Comparison of ENCODE assay signal across 27 mouse cellular contexts in the genomic region with DNA sequence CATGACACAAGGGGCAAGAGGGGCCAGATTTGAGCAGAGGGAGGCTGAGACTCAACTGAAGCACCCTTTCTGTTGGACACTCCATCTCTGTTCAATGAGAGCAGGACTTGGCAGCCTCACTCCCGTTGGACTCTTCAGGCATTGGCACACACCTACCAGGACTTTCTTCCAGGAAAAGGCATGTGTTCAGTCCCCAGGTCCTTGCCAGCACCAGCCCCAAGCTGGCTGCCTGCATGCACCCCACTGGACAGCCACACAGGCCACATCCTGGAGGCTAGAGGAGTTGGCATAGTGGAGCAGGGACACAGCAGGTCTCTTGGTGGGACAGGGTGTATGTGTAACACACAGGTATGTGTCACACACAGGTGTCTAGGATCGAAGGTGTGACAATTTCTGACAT. TPM values are rescaled to one million over a fixed set of nuclear protein-coding genes. Genes with fewer than 3 reads are reported as not detected.
DNase-seq lines count a peak whose midpoint lies in the region; ATAC-seq and TF ChIP-seq lines count a peak whose summit lies in the region.
"Had no signal": no experiment of that assay in that cellular context is flagged by ENCODE, and none has a peak within 500 bp of the region (broad histone marks: within the 10 kb centered on the region; RNA-seq: fewer than 3 reads in every experiment).

No protein-coding gene starts in this region.

- H3K9ac ChIP-seq in intestine, embryonic 15.5 days = no peak overlapping the region
- H3K9ac ChIP-seq: embryonic facial prominence, embryonic 12.5 days; liver, embryonic 14.5 days; lung, embryonic 15.5 days; neural tube, embryonic 15.5 days had no signal

- no peak overlapping the region for H3K4me3 ChIP-seq in thymus, adult 2 months (ENCODE audit: control insufficient read depth, insufficient read depth, low read length)
- no peak overlapping the region for H3K4me3 ChIP-seq in intestine, embryonic 15.5 days (replicated peaks)
- H3K4me3 ChIP-seq: embryonic facial prominence, embryonic 12.5 days; erythroblast, embryonic 14.5 days; heart, embryonic 10.5 days; lung, embryonic 15.5 days; neural tube, embryonic 15.5 days had no signal

- DNase-seq in adrenal gland, postnatal 25 days = peak; percentile 26
- no peak for DNase-seq in adrenal gland, adult 8-10 months
- DNase-seq in layer of hippocampus, postnatal 10 days (ENCODE audit: low spot score in 2 of 2) = peak; percentile 32 to 35
- DNase-seq in layer of hippocampus, adult 11-12 months (ENCODE audit: low spot score) = no peak
- DNase-seq in cerebellum, adult 9-11 months = peak; percentile 95
- DNase-seq in gastrocnemius, postnatal 25 days = peak; percentile 57
- no peak for DNase-seq in thymus, adult 2 months
- DNase-seq: heart, postnatal 10 days; kidney, postnatal 4 days; lung, postnatal 4 days; right cerebral cortex, postnatal 25 days; thymus, postnatal 14 days had no signal

- peaks cover 14% of the 10 kb centered on the region for H3K27me3 ChIP-seq in thymus, adult 2 months (ENCODE audit: control insufficient read depth, insufficient read depth, low read length)
- H3K27me3 ChIP-seq in intestine, embryonic 15.5 days (replicated peaks) = peaks cover 24% of the 10 kb centered on the region

- TF ChIP-seq CTCF in thymus, adult 2 months (IDR thresholded peaks at IDR 0.05; ENCODE audit: borderline replicate concordance, control insufficient read depth, extremely low read depth, insufficient read depth, low read length, poor library complexity) = no peak

- H3K4me1 ChIP-seq in thymus, adult 2 months (replicated peaks; ENCODE audit: control insufficient read depth, insufficient read depth, low read length) = no peaks in the 10 kb centered on the region
- H3K4me1 ChIP-seq in intestine, embryonic 15.5 days (replicated peaks) = peaks cover 14% of the 10 kb centered on the region

- ATAC-seq in intestine, embryonic 15.5 days = no peak
- ATAC-seq: forebrain, embryonic 16.5 days; inflammation-experienced regulatory T-cells, adult 6 months; midbrain, embryonic 16.5 days had no signal

- no peak overlapping the region for H3K27ac ChIP-seq in thymus, adult 2 months (ENCODE audit: control insufficient read depth, insufficient read depth, low read length)
- H3K27ac ChIP-seq in intestine, embryonic 15.5 days = no peak overlapping the region
- H3K27ac ChIP-seq: embryonic facial prominence, embryonic 12.5 days; liver, embryonic 14.5 days; lung, embryonic 15.5 days; neural tube, embryonic 15.5 days; stomach, postnatal 0 days had no signal

- TF ChIP-seq POLR2A in thymus, adult 2 months (IDR thresholded peaks at IDR 0.05; ENCODE audit: control insufficient read depth, extremely low read depth, insufficient read depth, low read length, poor library complexity) = no peak

- 77% methylated on average over 2 of the region's 2 CpGs for WGBS in thymus, adult 2 months
- 71% methylated on average over 2 of the region's 2 CpGs for WGBS in intestine, embryonic 15.5 days

- H3K36me3 ChIP-seq in thymus, adult 2 months (ENCODE audit: control insufficient read depth, insufficient read depth, low read length) = no peaks in the 10 kb centered on the region
- H3K36me3 ChIP-seq in intestine, embryonic 15.5 days = no peaks in the 10 kb centered on the region
- H3K36me3 ChIP-seq: embryonic facial prominence, embryonic 12.5 days; heart, embryonic 10.5 days; lung, embryonic 15.5 days; neural tube, embryonic 15.5 days had no signal

- no peaks in the 10 kb centered on the region for H3K9me3 ChIP-seq in intestine, embryonic 15.5 days
- H3K9me3 ChIP-seq: embryonic facial prominence, embryonic 12.5 days; heart, embryonic 10.5 days; lung, embryonic 15.5 days; neural tube, embryonic 15.5 days had no signal

- no peak overlapping the region for H3K4me2 ChIP-seq in intestine, embryonic 15.5 days (replicated peaks)
- H3K4me2 ChIP-seq: embryonic facial prominence, embryonic 12.5 days; lung, embryonic 15.5 days; neural tube, embryonic 15.5 days had no signal

RNA-seq across cellular contexts. Expression of a gene that starts 13.7 kb away (rescaled TPM):
- total RNA-seq in adrenal gland, postnatal 25 days (2021) = 669 and 905 TPM in 2 replicates
- total RNA-seq in adrenal gland, adult 8-10 months (2022) = 1,000 to 10,000 TPM in 1 of 4 experiments, 100 to 1,000 TPM in 3; 211 to 1,262 (median 590) TPM
- total RNA-seq in layer of hippocampus, postnatal 10 days (2021) = 10 to 100 TPM; 13.2 to 18.5 TPM
- total RNA-seq in gastrocnemius, postnatal 25 days (2021) = 100 to 1,000 TPM in 1 of 2 experiments, 10 to 100 TPM in 1; 95.8 to 152 TPM
- polyA plus RNA-seq in thymus, adult 2 months (2012; rRNA removed) = 10.3 and 10.4 TPM in 2 replicates
- polyA plus RNA-seq in intestine, embryonic 15.5 days (2015; fragmentation: Nextera tagmentation; extraction: Ambion mirVana) = 672 and 702 TPM in 2 replicates
- total RNA-seq: CH12.LX had no signal

RNA-seq across cellular contexts. Expression of a gene that starts 26.4 kb away (rescaled TPM):
- 1.2 and 1.4 TPM in 2 replicates for total RNA-seq in adrenal gland, postnatal 25 days (2021)
- 1 to 10 TPM; 2.7 to 5.5 (median 3.6) TPM for total RNA-seq in adrenal gland, adult 8-10 months (2022)
- under 1 TPM; 0.40 to 0.41 TPM for total RNA-seq in layer of hippocampus, postnatal 10 days (2021)
- under 1 TPM in 1 of 2 experiments, not detected in 1; 0.29 TPM for total RNA-seq in gastrocnemius, postnatal 25 days (2021)
- 6.1 and 8.0 TPM in 2 replicates for polyA plus RNA-seq in thymus, adult 2 months (2012; rRNA removed)
- polyA plus RNA-seq in intestine, embryonic 15.5 days (2015; fragmentation: Nextera tagmentation; extraction: Ambion mirVana) = 11.4 and 13.4 TPM in 2 replicates
- polyA plus RNA-seq: erythroblast, embryonic 14.5 days had no signal

RNA-seq across cellular contexts. Expression of a gene that starts 55.8 kb away (rescaled TPM):
- total RNA-seq in adrenal gland, postnatal 25 days (2021) = 1.8 and 2.7 TPM in 2 replicates
- total RNA-seq in adrenal gland, adult 8-10 months (2022) = 1 to 10 TPM in 2 of 4 experiments, under 1 TPM in 2; 0.49 to 5.2 (median 2.2) TPM
- total RNA-seq in layer of hippocampus, postnatal 10 days (2021) = not detected
- not detected for total RNA-seq in gastrocnemius, postnatal 25 days (2021)
- polyA plus RNA-seq in thymus, adult 2 months (2012; rRNA removed) = 0.39 TPM in 1 of 2 replicates, not detected in the other
- polyA plus RNA-seq in intestine, embryonic 15.5 days (2015; fragmentation: Nextera tagmentation; extraction: Ambion mirVana) = 13.6 and 17.7 TPM in 2 replicates
- total RNA-seq: CH12.LX; gastrocnemius, adult 8-10 months; heart, postnatal 10 days; layer of hippocampus, postnatal 14 days; left cerebral cortex, postnatal 10 days had no signal
- polyA plus RNA-seq: forebrain, embryonic 16.5 days; inflammation-experienced regulatory T-cells, adult 6 months; midbrain, embryonic 16.5 days had no signal

Comparison
In these comparisons a context has a peak if more than half of its experiments do, and no peak if none do; other contexts are left out.
1. DNase-seq: peak in adrenal gland, postnatal 25 days (single experiment), layer of hippocampus, postnatal 10 days (2 of 2), cerebellum, adult 9-11 months (single experiment) and gastrocnemius, postnatal 25 days (single experiment); none in adrenal gland, adult 8-10 months (single experiment), layer of hippocampus, adult 11-12 months (single experiment) and thymus, adult 2 months (single experiment).
2. RNA of a gene that starts 13.7 kb away (total RNA-seq): 211 to 1,262 TPM in adrenal gland, adult 8-10 months, 669 to 905 TPM in adrenal gland, postnatal 25 days and 95.8 to 152 TPM in gastrocnemius, postnatal 25 days; 13.2 to 18.5 TPM in layer of hippocampus, postnatal 10 days; every median in the first group is over 4 times any median in the second.